Mouse (Mus musculus) megakaryocyte, embryonic 14.5 days (primary cell): ENCODE data around the gene Ppp6r1.

Experiments used
- FLI1 ChIP-seq: IDR thresholded peaks from 2 replicates; pipeline ENCODE4 v1.6.1; 2012; ENCODE audit warnings: low read length, inconsistent platforms, mixed read lengths
- GATA1 ChIP-seq: IDR thresholded peaks from 3 replicates; pipeline ENCODE4 v1.6.1; 2012; ENCODE audit warnings: mixed read lengths, low read length, inconsistent platforms, borderline replicate concordance

- TF ChIP-seq GATA1 (no peak), FLI1 (no peak)
Observed at GRCm38 (mm10) chr7:4658912-4659551, at the start of gene Ppp6r1.
